Mouse (Mus musculus) liver, embryonic 15.5 days (tissue): ENCODE measurements around the gene Neu3. TPM values are rescaled to one million over a fixed set of nuclear protein-coding genes. Genes with fewer than 3 reads are reported as not detected.
A peak's percentile ranks its signal among the peaks of the same experiment; 100 is the strongest.

Experiments
- ATAC-seq: fragments of 200-750 bp; cut with Nextera tagmentation; 2 replicates; pipeline ENCODE4 v1.8.0; 2017; ENCODE audit warnings: moderate number of reproducible peaks, mild to moderate bottlenecking, moderate library complexity; ENCODE audit not compliant: insufficient read depth
- H3K27ac ChIP-seq: fragments of 300-500 bp; sonication (generic); replicated peaks from 2 replicates; pipeline ENCODE4 v1.5.1; 2015; ENCODE audit warnings: mild to moderate bottlenecking, inconsistent platforms
- H3K27me3 ChIP-seq: fragments of 300-500 bp; sonication (generic); 2 replicates; pipeline ENCODE4 v1.6.1; 2015; ENCODE audit warnings: mild to moderate bottlenecking, inconsistent platforms
- H3K36me3 ChIP-seq: fragments of 300-500 bp; sonication (generic); replicated peaks from 2 replicates; pipeline ENCODE4 v1.6.1; 2015; ENCODE audit warnings: moderate library complexity, mild to moderate bottlenecking, inconsistent platforms
- H3K4me1 ChIP-seq: fragments of 300-500 bp; sonication (generic); replicated peaks from 2 replicates; pipeline ENCODE4 v1.6.1; 2015; ENCODE audit warnings: inconsistent platforms
- H3K4me2 ChIP-seq: fragments of 300-500 bp; sonication (generic); 2 replicates; pipeline ENCODE4 v1.6.1; 2015; ENCODE audit warnings: moderate library complexity, mild to moderate bottlenecking, inconsistent platforms
- H3K4me3 ChIP-seq: fragments of 300-500 bp; sonication (generic); replicated peaks from 2 replicates; pipeline ENCODE4 v1.5.1; 2015; ENCODE audit warnings: mild to moderate bottlenecking, inconsistent platforms
- H3K9ac ChIP-seq: fragments of 300-500 bp; sonication (generic); 2 replicates; pipeline ENCODE4 v1.6.1; 2015; ENCODE audit warnings: moderate library complexity, mild to moderate bottlenecking, inconsistent platforms
- H3K9me3 ChIP-seq: fragments of 300-500 bp; sonication (generic); replicated peaks from 2 replicates; pipeline ENCODE4 v1.6.1; 2016; ENCODE audit warnings: inconsistent platforms
- WGBS: fragments of 180-500 bp; shearing (Covaris S2); methylation state at CpG from one replicate; pipeline ENCODE4 v1.1.7; 2015; ENCODE audit warnings: mixed read lengths; ENCODE audit not compliant: insufficient replicate concordance; 5-methylcytosine and 5-hydroxymethylcytosine counted together
- polyA plus RNA-seq: library from polyadenylated mRNA; unstranded; fragments of >200 nt; fragmentation: Nextera tagmentation; extraction: Ambion mirVana; gene quantifications from 2 replicates; pipeline ENCODE4 v1.2.1, GENCODE M21; 2015

Gene Neu3
- polyA plus RNA-seq, 1 experiment from 2014 or later = 4.9 TPM

- H3K4me3 ChIP-seq = peak overlapping the region; percentile 18
- H3K36me3 ChIP-seq = peaks cover 40% of the 10 kb centered on the region
- 0 out of 2 replicates have a peak overlapping the region, but pooled peaks have one; percentile 25 for H3K9ac ChIP-seq
- H3K27me3 ChIP-seq = 0 out of 2 replicates have a peak, but pooled peaks cover 5% of the 10 kb centered on the region
- H3K9me3 ChIP-seq = no peaks in the 10 kb centered on the region
- H3K4me2 ChIP-seq = peak overlapping the region; percentile 38
- no peak overlapping the region for H3K27ac ChIP-seq
- H3K4me1 ChIP-seq = peaks cover 27% of the 10 kb centered on the region
- ATAC-seq = no peak
- 64% methylated on average over 14 of the region's 14 CpGs for WGBS
Observed at GRCm38 (mm10) chr7:99856266-99856861, 28.1 kb upstream of the Neu3 start.

- H3K27ac ChIP-seq = no peak overlapping the region
- no peak overlapping the region for H3K4me2 ChIP-seq
- no peaks in the 10 kb centered on the region for H3K27me3 ChIP-seq
- no peak overlapping the region for H3K9ac ChIP-seq
- H3K4me1 ChIP-seq = peaks cover 27% of the 10 kb centered on the region
- peaks cover 40% of the 10 kb centered on the region for H3K36me3 ChIP-seq
- no peaks in the 10 kb centered on the region for H3K9me3 ChIP-seq
- no peak overlapping the region for H3K4me3 ChIP-seq
- 84% methylated on average over 4 of the region's 4 CpGs for WGBS
- no peak for ATAC-seq
Observed at GRCm38 (mm10) chr7:99854311-99854710, 26.1 kb upstream of the Neu3 start.

- Histone ChIP-seq H3K9ac (no peak overlapping the region), H3K27me3 (no peaks in the 10 kb centered on the region), H3K4me3 (no peak overlapping the region), H3K27ac (no peak overlapping the region), H3K36me3 (peaks cover 48% of the 10 kb centered on the region), H3K4me1 (peaks cover 23% of the 10 kb centered on the region), H3K9me3 (no peaks in the 10 kb centered on the region), H3K4me2 (no peak overlapping the region)
- 76% methylated on average over 7 of the region's 7 CpGs for WGBS
- no peak for ATAC-seq
Observed at GRCm38 (mm10) chr7:99853350-99853749, 25.1 kb upstream of the Neu3 start.

GRCm38 (mm10) chr7:99851618-99852017, 23.4 kb upstream of the Neu3 start:
- no peak overlapping the region for H3K4me3 ChIP-seq
- H3K36me3 ChIP-seq = peaks cover 58% of the 10 kb centered on the region
- 49% methylated on average over 6 of the region's 6 CpGs for WGBS
- no peak overlapping the region for H3K9ac ChIP-seq
- no peak for ATAC-seq
- peaks cover 12% of the 10 kb centered on the region for H3K4me1 ChIP-seq
- no peaks in the 10 kb centered on the region for H3K9me3 ChIP-seq
- no peaks in the 10 kb centered on the region for H3K27me3 ChIP-seq
- H3K4me2 ChIP-seq = no peak overlapping the region
- no peak overlapping the region for H3K27ac ChIP-seq

- Histone ChIP-seq H3K9ac (no peak overlapping the region), H3K27me3 (no peaks in the 10 kb centered on the region), H3K4me1 (peaks cover 7% of the 10 kb centered on the region), H3K36me3 (peaks cover 58% of the 10 kb centered on the region), H3K4me3 (no peak overlapping the region), H3K27ac (no peak overlapping the region), H3K9me3 (no peaks in the 10 kb centered on the region), H3K4me2 (no peak overlapping the region)
- no peak for ATAC-seq
- 61% methylated on average over 1 of the region's 1 CpGs for WGBS
Observed at GRCm38 (mm10) chr7:99851121-99851520, 22.9 kb upstream of the Neu3 start.

- Histone ChIP-seq H3K4me1 (peaks cover 3% of the 10 kb centered on the region; the same call in 1 of the 2 replicates), H3K4me3 (no peak overlapping the region), H3K4me2 (no peak overlapping the region), H3K36me3 (peaks cover 60% of the 10 kb centered on the region), H3K27ac (no peak overlapping the region), H3K9me3 (no peaks in the 10 kb centered on the region), H3K27me3 (no peaks in the 10 kb centered on the region), H3K9ac (no peak overlapping the region)
- 88% methylated on average over 5 of the region's 5 CpGs for WGBS
- ATAC-seq = no peak
Observed at GRCm38 (mm10) chr7:99850534-99850933, 22.3 kb upstream of the Neu3 start.

- Histone ChIP-seq H3K36me3 (peaks cover 79% of the 10 kb centered on the region), H3K4me3 (no peak overlapping the region), H3K9me3 (no peaks in the 10 kb centered on the region), H3K4me2 (no peak overlapping the region), H3K27me3 (no peaks in the 10 kb centered on the region), H3K4me1 (no peaks in the 10 kb centered on the region), H3K27ac (no peak overlapping the region), H3K9ac (no peak overlapping the region)
- 91% methylated on average over 8 of the region's 8 CpGs for WGBS
- ATAC-seq = no peak
Observed at GRCm38 (mm10) chr7:99845533-99846236, 17.5 kb upstream of the Neu3 start.

- Histone ChIP-seq H3K27ac (0 out of 2 replicates have a peak overlapping the region, but pooled peaks have one; percentile 1), H3K9me3 (no peaks in the 10 kb centered on the region), H3K4me1 (peaks cover 18% of the 10 kb centered on the region), H3K36me3 (peaks cover 67% of the 10 kb centered on the region), H3K4me3 (no peak overlapping the region), H3K9ac (no peak overlapping the region), H3K27me3 (no peaks in the 10 kb centered on the region), H3K4me2 (no peak overlapping the region)
- WGBS = 81% methylated on average over 3 of the region's 3 CpGs
- ATAC-seq = no peak
Observed at GRCm38 (mm10) chr7:99838241-99838640, 10.0 kb upstream of the Neu3 start.

GRCm38 (mm10) chr7:99837358-99838071, 9.3 kb upstream of the Neu3 start:
- no peaks in the 10 kb centered on the region for H3K27me3 ChIP-seq
- WGBS = 64% methylated on average over 6 of the region's 6 CpGs
- no peaks in the 10 kb centered on the region for H3K9me3 ChIP-seq
- peaks cover 18% of the 10 kb centered on the region for H3K4me1 ChIP-seq
- H3K36me3 ChIP-seq = peaks cover 60% of the 10 kb centered on the region
- peak; percentile 84 for ATAC-seq
- H3K27ac ChIP-seq = 0 out of 2 replicates have a peak overlapping the region, but pooled peaks have one; percentile 1
- no peak overlapping the region for H3K4me3 ChIP-seq
- H3K9ac ChIP-seq = no peak overlapping the region
- H3K4me2 ChIP-seq = no peak overlapping the region

GRCm38 (mm10) chr7:99836781-99837180, 8.6 kb upstream of the Neu3 start:
- H3K9me3 ChIP-seq = no peaks in the 10 kb centered on the region
- no peak overlapping the region for H3K27ac ChIP-seq
- ATAC-seq = no peak
- no peaks in the 10 kb centered on the region for H3K27me3 ChIP-seq
- H3K4me2 ChIP-seq = no peak overlapping the region
- no peak overlapping the region for H3K9ac ChIP-seq
- H3K36me3 ChIP-seq = peaks cover 52% of the 10 kb centered on the region
- no peak overlapping the region for H3K4me3 ChIP-seq
- 65% methylated on average over 4 of the region's 4 CpGs for WGBS
- peaks cover 18% of the 10 kb centered on the region for H3K4me1 ChIP-seq

- Histone ChIP-seq H3K9ac (no peak overlapping the region), H3K4me2 (no peak overlapping the region), H3K27ac (no peak overlapping the region), H3K4me1 (peaks cover 14% of the 10 kb centered on the region), H3K36me3 (peaks cover 30% of the 10 kb centered on the region), H3K27me3 (no peaks in the 10 kb centered on the region), H3K9me3 (no peaks in the 10 kb centered on the region), H3K4me3 (no peak overlapping the region)
- WGBS = 84% methylated on average over 5 of the region's 5 CpGs
- ATAC-seq = no peak
Observed at GRCm38 (mm10) chr7:99834314-99834853, 6.2 kb upstream of the Neu3 start.
